9 mouse cellular contexts compared by ENCODE assay signal in genomic region chr12:113154747-113155075, GRCm38 (mm10). TPM values are rescaled to one million over a fixed set of nuclear protein-coding genes. Genes with fewer than 3 reads are reported as not detected.
DNase-seq lines count a peak whose midpoint lies in the region; ATAC-seq and TF ChIP-seq lines count a peak whose summit lies in the region.
"Had no signal": no experiment of that assay in that cellular context is flagged by ENCODE, and none has a peak within 500 bp of the region (broad histone marks: within the 10 kb centered on the region; RNA-seq: fewer than 3 reads in every experiment).

No protein-coding gene starts in this region.

- no peak for ATAC-seq in kidney, embryonic 14.5 days (ENCODE audit: low FRiP score, low TSS enrichment)
- no peak for ATAC-seq in hindbrain, embryonic 15.5 days (ENCODE audit: low FRiP score, low read depth)
- no peak for ATAC-seq in midbrain, embryonic 14.5 days (ENCODE audit: low FRiP score, low TSS enrichment)

- H3K36me3 ChIP-seq in kidney, embryonic 14.5 days (ENCODE audit: control insufficient read depth, insufficient read depth, low read length) = no peaks in the 10 kb centered on the region; the same call in 1 of the 2 replicates
- H3K36me3 ChIP-seq in hindbrain, embryonic 15.5 days = no peaks in the 10 kb centered on the region
- no peaks in the 10 kb centered on the region for H3K36me3 ChIP-seq in midbrain, embryonic 14.5 days (ENCODE audit: control insufficient read depth, insufficient read depth, low read length)

- peak overlapping the region; percentile 88 for H3K4me2 ChIP-seq in kidney, embryonic 14.5 days (replicated peaks; ENCODE audit: low read depth, low read length)
- peak overlapping the region; percentile 68 for H3K4me2 ChIP-seq in hindbrain, embryonic 15.5 days
- peak overlapping the region; percentile 75 for H3K4me2 ChIP-seq in midbrain, embryonic 14.5 days (ENCODE audit: low read length)

- H3K27me3 ChIP-seq in kidney, embryonic 14.5 days (ENCODE audit: control insufficient read depth, insufficient read depth, low read length) = no peaks in the 10 kb centered on the region
- peaks cover 21% of the 10 kb centered on the region for H3K27me3 ChIP-seq in hindbrain, embryonic 15.5 days
- peaks cover 14% of the 10 kb centered on the region; the same call in 1 of the 2 replicates for H3K27me3 ChIP-seq in midbrain, embryonic 14.5 days (ENCODE audit: control insufficient read depth, insufficient read depth, low read length)
- H3K27me3 ChIP-seq: Patski had no signal

- H3K4me3 ChIP-seq in kidney, embryonic 14.5 days (ENCODE audit: low read length) = peak overlapping the region; percentile 42
- H3K4me3 ChIP-seq in cortical plate, adult 2 months (ENCODE audit: insufficient read depth, low read length) = peak overlapping the region; percentile 37; the same call in 1 of the 2 replicates
- H3K4me3 ChIP-seq in hindbrain, embryonic 15.5 days = peak overlapping the region; percentile 82; the same call in 1 of the 2 replicates
- 0 out of 2 replicates have a peak overlapping the region, but pooled peaks have one; percentile 61 for H3K4me3 ChIP-seq in midbrain, embryonic 14.5 days (replicated peaks; ENCODE audit: low read depth, low read length)

- no peaks in the 10 kb centered on the region for H3K9me3 ChIP-seq in kidney, embryonic 14.5 days (ENCODE audit: control insufficient read depth, low read length)
- no peaks in the 10 kb centered on the region for H3K9me3 ChIP-seq in hindbrain, embryonic 15.5 days
- no peaks in the 10 kb centered on the region for H3K9me3 ChIP-seq in midbrain, embryonic 14.5 days (ENCODE audit: control insufficient read depth, low read length)

- no peak overlapping the region for H3K9ac ChIP-seq in kidney, embryonic 14.5 days (ENCODE audit: low read depth, low read length)
- H3K9ac ChIP-seq in hindbrain, embryonic 15.5 days = no peak overlapping the region
- H3K9ac ChIP-seq in midbrain, embryonic 14.5 days (replicated peaks; ENCODE audit: low read length) = 0 out of 2 replicates have a peak overlapping the region, but pooled peaks have one; percentile 47

- peaks cover 25% of the 10 kb centered on the region; the same call in 1 of the 2 replicates for H3K4me1 ChIP-seq in kidney, embryonic 14.5 days (ENCODE audit: control insufficient read depth, insufficient read depth, low read length)
- H3K4me1 ChIP-seq in cortical plate, adult 2 months (ENCODE audit: control insufficient read depth, insufficient read depth, low read length) = no peaks in the 10 kb centered on the region
- peaks cover 29% of the 10 kb centered on the region for H3K4me1 ChIP-seq in hindbrain, embryonic 15.5 days (replicated peaks)
- H3K4me1 ChIP-seq in midbrain, embryonic 14.5 days (ENCODE audit: control insufficient read depth, insufficient read depth, low read length) = peaks cover 20% of the 10 kb centered on the region

- no peak for TF ChIP-seq CTCF in cortical plate, adult 2 months (IDR thresholded peaks at IDR 0.05; ENCODE audit: extremely low read depth, insufficient read depth, low read length)

- TF ChIP-seq POLR2A in cortical plate, adult 2 months (IDR thresholded peaks at IDR 0.05; ENCODE audit: extremely low read depth, insufficient read depth, low read length) = no peak

- DNase-seq in kidney, adult 9 months = no peak
- no peak for DNase-seq in midbrain, embryonic 14.5 days
- no peak for DNase-seq in embryo, embryonic 11 days
- DNase-seq in cerebellum, postnatal 14 days = no peak
- no peak for DNase-seq in gastrocnemius, postnatal 4 days (ENCODE audit: low spot score in 2 of 2)

- WGBS in kidney, embryonic 14.5 days = 79% methylated on average over 6 of the region's 6 CpGs
- 85% methylated on average over 6 of the region's 6 CpGs for WGBS in hindbrain, embryonic 15.5 days
- WGBS in midbrain, embryonic 14.5 days = 80% methylated on average over 6 of the region's 6 CpGs

- peak overlapping the region; percentile 91 for H3K27ac ChIP-seq in kidney, embryonic 14.5 days (ENCODE audit: low read depth, low read length)
- H3K27ac ChIP-seq in cortical plate, adult 2 months (ENCODE audit: insufficient read depth, low read length) = no peak overlapping the region
- no peak overlapping the region for H3K27ac ChIP-seq in hindbrain, embryonic 15.5 days (replicated peaks)
- no peak overlapping the region for H3K27ac ChIP-seq in midbrain, embryonic 14.5 days (replicated peaks; ENCODE audit: low read depth, low read length)

RNA-seq across cellular contexts. Expression of gene Tedc1, which starts 1.5 kb away (rescaled TPM):
- 33.0 and 37.4 TPM in 2 replicates for polyA plus RNA-seq in kidney, embryonic 14.5 days (2014; fragmentation: Nextera tagmentation; extraction: Ambion mirVana)
- 1.0 and 2.0 TPM in 2 replicates for polyA plus RNA-seq in cortical plate, adult 2 months (2012; rRNA removed)
- 18.3 and 23.6 TPM in 2 replicates for polyA plus RNA-seq in hindbrain, embryonic 15.5 days (2015; fragmentation: Nextera tagmentation; extraction: Ambion mirVana)
- 11.9 and 14.1 TPM in 2 replicates for polyA plus RNA-seq in midbrain, embryonic 14.5 days (2014; fragmentation: Nextera tagmentation; extraction: Ambion mirVana)
- 1 to 10 TPM; 6.4 TPM for total RNA-seq in gastrocnemius, postnatal 4 days (2021)

RNA-seq across cellular contexts. Expression of gene Crip1, which starts 8.6 kb away (rescaled TPM):
- 194 and 281 TPM in 2 replicates for polyA plus RNA-seq in kidney, embryonic 14.5 days (2014; fragmentation: Nextera tagmentation; extraction: Ambion mirVana)
- 67.6 and 70.7 TPM in 2 replicates for polyA plus RNA-seq in cortical plate, adult 2 months (2012; rRNA removed)
- polyA plus RNA-seq in hindbrain, embryonic 15.5 days (2015; fragmentation: Nextera tagmentation; extraction: Ambion mirVana) = 29.2 and 34.7 TPM in 2 replicates
- 16.5 and 26.8 TPM in 2 replicates for polyA plus RNA-seq in midbrain, embryonic 14.5 days (2014; fragmentation: Nextera tagmentation; extraction: Ambion mirVana)
- 100 to 1,000 TPM; 331 to 336 TPM for total RNA-seq in gastrocnemius, postnatal 4 days (2021)

RNA-seq across cellular contexts. Expression of gene Crip2, which starts 14.7 kb away (rescaled TPM):
- 162 and 174 TPM in 2 replicates for polyA plus RNA-seq in kidney, embryonic 14.5 days (2014; fragmentation: Nextera tagmentation; extraction: Ambion mirVana)
- 263 and 281 TPM in 2 replicates for polyA plus RNA-seq in cortical plate, adult 2 months (2012; rRNA removed)
- polyA plus RNA-seq in hindbrain, embryonic 15.5 days (2015; fragmentation: Nextera tagmentation; extraction: Ambion mirVana) = 294 and 336 TPM in 2 replicates
- 297 and 329 TPM in 2 replicates for polyA plus RNA-seq in midbrain, embryonic 14.5 days (2014; fragmentation: Nextera tagmentation; extraction: Ambion mirVana)
- total RNA-seq in gastrocnemius, postnatal 4 days (2021) = 100 to 1,000 TPM; 141 to 153 TPM

RNA-seq across cellular contexts. Expression of gene Tmem121, which starts 31.0 kb away (rescaled TPM):
- 4.2 and 13.9 TPM in 2 replicates for polyA plus RNA-seq in kidney, embryonic 14.5 days (2014; fragmentation: Nextera tagmentation; extraction: Ambion mirVana)
- 40.1 and 40.7 TPM in 2 replicates for polyA plus RNA-seq in cortical plate, adult 2 months (2012; rRNA removed)
- polyA plus RNA-seq in hindbrain, embryonic 15.5 days (2015; fragmentation: Nextera tagmentation; extraction: Ambion mirVana) = 47.3 and 49.8 TPM in 2 replicates
- 24.5 and 61.9 TPM in 2 replicates for polyA plus RNA-seq in midbrain, embryonic 14.5 days (2014; fragmentation: Nextera tagmentation; extraction: Ambion mirVana)
- 1 to 10 TPM; 2.5 to 3.4 TPM for total RNA-seq in gastrocnemius, postnatal 4 days (2021)

RNA-seq across cellular contexts. Expression of gene Mta1, which starts 56.6 kb away (rescaled TPM):
- polyA plus RNA-seq in kidney, embryonic 14.5 days (2014; fragmentation: Nextera tagmentation; extraction: Ambion mirVana) = 23.0 and 26.2 TPM in 2 replicates
- 68.4 and 68.7 TPM in 2 replicates for polyA plus RNA-seq in cortical plate, adult 2 months (2012; rRNA removed)
- 16.3 and 16.6 TPM in 2 replicates for polyA plus RNA-seq in hindbrain, embryonic 15.5 days (2015; fragmentation: Nextera tagmentation; extraction: Ambion mirVana)
- 20.8 and 22.0 TPM in 2 replicates for polyA plus RNA-seq in midbrain, embryonic 14.5 days (2014; fragmentation: Nextera tagmentation; extraction: Ambion mirVana)
- total RNA-seq in gastrocnemius, postnatal 4 days (2021) = 10 to 100 TPM; 68.8 to 71.8 TPM
